Mouse (Mus musculus): Measurements from ENCODE around the gene Snx20. TPM values are rescaled to one million over a fixed set of nuclear protein-coding genes. Genes with fewer than 3 reads are reported as not detected.

Gene Snx20
- polyA plus RNA-seq, 1 experiment from 2014 or later: 2.7 TPM

- Histone ChIP-seq H3K9ac (ENCODE audit: low read length) (no peak overlapping the region), H3K4me3 (ENCODE audit: low read length) (no peak overlapping the region), H3K27ac (ENCODE audit: low read length) (no peak overlapping the region), H3K36me3 (ENCODE audit: control insufficient read depth, insufficient read depth, low read length) (no peaks in the 10 kb centered on the region), H3K4me1 (replicated peaks; ENCODE audit: control insufficient read depth, insufficient read depth, low read length) (peaks cover 7% of the 10 kb centered on the region), H3K4me2 (ENCODE audit: low read depth, low read length) (no peak overlapping the region), H3K27me3 (ENCODE audit: control insufficient read depth, insufficient read depth, low read depth, low read length) (no peaks in the 10 kb centered on the region), H3K9me3 (ENCODE audit: control insufficient read depth, low read length) (peaks cover 2% of the 10 kb centered on the region; the same call in 1 of the 2 replicates)
- 46% methylated on average over 5 of the region's 5 CpGs for WGBS
- ATAC-seq (ENCODE audit: low read depth): peak; percentile 73
Measured at GRCm38 (mm10) chr8:88598578-88598977, 37.4 kb downstream of the Snx20 start.

- Histone ChIP-seq H3K27ac (ENCODE audit: low read length) (no peak overlapping the region), H3K4me2 (ENCODE audit: low read depth, low read length) (no peak overlapping the region), H3K9me3 (ENCODE audit: control insufficient read depth, low read length) (no peaks in the 10 kb centered on the region), H3K4me1 (replicated peaks; ENCODE audit: control insufficient read depth, insufficient read depth, low read length) (peaks cover 6% of the 10 kb centered on the region), H3K36me3 (ENCODE audit: control insufficient read depth, insufficient read depth, low read length) (peaks cover 4% of the 10 kb centered on the region; the same call in 1 of the 2 replicates), H3K9ac (ENCODE audit: low read length) (no peak overlapping the region), H3K4me3 (ENCODE audit: low read length) (no peak overlapping the region), H3K27me3 (ENCODE audit: control insufficient read depth, insufficient read depth, low read depth, low read length) (no peaks in the 10 kb centered on the region)
- WGBS: 68% methylated on average over 12 of the region's 12 CpGs
- no peak for ATAC-seq (ENCODE audit: low read depth)
Measured at GRCm38 (mm10) chr8:88596042-88596441, 39.9 kb downstream of the Snx20 start.

GRCm38 (mm10) chr8:88593947-88594346 lies 42.0 kb downstream of the Snx20 start:
- WGBS: 88% methylated on average over 1 of the region's 1 CpGs
- Histone ChIP-seq H3K27ac (ENCODE audit: low read length) (no peak overlapping the region), H3K9me3 (ENCODE audit: control insufficient read depth, low read length) (no peaks in the 10 kb centered on the region), H3K4me2 (ENCODE audit: low read depth, low read length) (no peak overlapping the region), H3K4me3 (ENCODE audit: low read length) (no peak overlapping the region), H3K27me3 (ENCODE audit: control insufficient read depth, insufficient read depth, low read depth, low read length) (no peaks in the 10 kb centered on the region), H3K4me1 (replicated peaks; ENCODE audit: control insufficient read depth, insufficient read depth, low read length) (peaks cover 8% of the 10 kb centered on the region), H3K9ac (ENCODE audit: low read length) (no peak overlapping the region), H3K36me3 (ENCODE audit: control insufficient read depth, insufficient read depth, low read length) (peaks cover 4% of the 10 kb centered on the region; the same call in 1 of the 2 replicates)
- ATAC-seq (ENCODE audit: low read depth): no peak

- no peak overlapping the region for H3K9ac ChIP-seq (ENCODE audit: low read length)
- no peak overlapping the region for H3K4me3 ChIP-seq (ENCODE audit: low read length)
- no peaks in the 10 kb centered on the region for H3K9me3 ChIP-seq (ENCODE audit: control insufficient read depth, low read length)
- peaks cover 4% of the 10 kb centered on the region; the same call in 1 of the 2 replicates for H3K36me3 ChIP-seq (ENCODE audit: control insufficient read depth, insufficient read depth, low read length)
- no peak overlapping the region for H3K4me2 ChIP-seq (ENCODE audit: low read depth, low read length)
- H3K27ac ChIP-seq (ENCODE audit: low read length): no peak overlapping the region
- H3K27me3 ChIP-seq (ENCODE audit: control insufficient read depth, insufficient read depth, low read depth, low read length): no peaks in the 10 kb centered on the region
- peaks cover 3% of the 10 kb centered on the region; the same call in 1 of the 2 replicates for H3K4me1 ChIP-seq (replicated peaks; ENCODE audit: control insufficient read depth, insufficient read depth, low read length)
- ATAC-seq (ENCODE audit: low read depth): no peak
- 48% methylated on average over 6 of the region's 6 CpGs for WGBS
Measured at GRCm38 (mm10) chr8:88590226-88590625, 45.7 kb downstream of the Snx20 start.

- no peak for ATAC-seq (ENCODE audit: low read depth)
- Histone ChIP-seq H3K27ac (ENCODE audit: low read length) (no peak overlapping the region), H3K4me1 (replicated peaks; ENCODE audit: control insufficient read depth, insufficient read depth, low read length) (peaks cover 3% of the 10 kb centered on the region; the same call in 1 of the 2 replicates), H3K27me3 (ENCODE audit: control insufficient read depth, insufficient read depth, low read depth, low read length) (no peaks in the 10 kb centered on the region), H3K9ac (ENCODE audit: low read length) (no peak overlapping the region), H3K4me2 (ENCODE audit: low read depth, low read length) (no peak overlapping the region), H3K4me3 (ENCODE audit: low read length) (no peak overlapping the region), H3K36me3 (ENCODE audit: control insufficient read depth, insufficient read depth, low read length) (peaks cover 4% of the 10 kb centered on the region; the same call in 1 of the 2 replicates), H3K9me3 (ENCODE audit: control insufficient read depth, low read length) (no peaks in the 10 kb centered on the region)
- WGBS: 90% methylated on average over 8 of the region's 8 CpGs
Measured at GRCm38 (mm10) chr8:88588205-88588889, 47.6 kb downstream of the Snx20 start.

GRCm38 (mm10) chr8:88583863-88584262 lies 52.1 kb downstream of the Snx20 start:
- Histone ChIP-seq H3K27me3 (ENCODE audit: control insufficient read depth, insufficient read depth, low read depth, low read length) (no peaks in the 10 kb centered on the region), H3K9ac (ENCODE audit: low read length) (no peak overlapping the region), H3K4me2 (ENCODE audit: low read depth, low read length) (no peak overlapping the region), H3K4me1 (replicated peaks; ENCODE audit: control insufficient read depth, insufficient read depth, low read length) (peaks cover 20% of the 10 kb centered on the region), H3K36me3 (ENCODE audit: control insufficient read depth, insufficient read depth, low read length) (no peaks in the 10 kb centered on the region), H3K4me3 (ENCODE audit: low read length) (no peak overlapping the region), H3K9me3 (ENCODE audit: control insufficient read depth, low read length) (no peaks in the 10 kb centered on the region), H3K27ac (ENCODE audit: low read length) (no peak overlapping the region)
- no peak for ATAC-seq (ENCODE audit: low read depth)
- WGBS: 74% methylated on average over 3 of the region's 3 CpGs

- Histone ChIP-seq H3K9ac (ENCODE audit: low read length) (no peak overlapping the region), H3K4me3 (ENCODE audit: low read length) (no peak overlapping the region), H3K27me3 (ENCODE audit: control insufficient read depth, insufficient read depth, low read depth, low read length) (no peaks in the 10 kb centered on the region), H3K27ac (ENCODE audit: low read length) (no peak overlapping the region), H3K36me3 (ENCODE audit: control insufficient read depth, insufficient read depth, low read length) (no peaks in the 10 kb centered on the region), H3K4me2 (ENCODE audit: low read depth, low read length) (no peak overlapping the region), H3K9me3 (ENCODE audit: control insufficient read depth, low read length) (no peaks in the 10 kb centered on the region), H3K4me1 (replicated peaks; ENCODE audit: control insufficient read depth, insufficient read depth, low read length) (peaks cover 46% of the 10 kb centered on the region)
- WGBS: 39% methylated on average over 7 of the region's 7 CpGs
- no peak for ATAC-seq (ENCODE audit: low read depth)
Measured at GRCm38 (mm10) chr8:88580785-88581184, 55.1 kb downstream of the Snx20 start.

- no peak for ATAC-seq (ENCODE audit: low read depth)
- no peaks in the 10 kb centered on the region for H3K36me3 ChIP-seq (ENCODE audit: control insufficient read depth, insufficient read depth, low read length)
- H3K27ac ChIP-seq (ENCODE audit: low read length): peak overlapping the region; percentile 38
- H3K4me1 ChIP-seq (replicated peaks; ENCODE audit: control insufficient read depth, insufficient read depth, low read length): peaks cover 55% of the 10 kb centered on the region
- WGBS: 58% methylated on average over 18 of the region's 18 CpGs
- H3K9ac ChIP-seq (ENCODE audit: low read length): no peak overlapping the region
- H3K4me2 ChIP-seq (ENCODE audit: low read depth, low read length): no peak overlapping the region
- H3K4me3 ChIP-seq (ENCODE audit: low read length): no peak overlapping the region
- H3K27me3 ChIP-seq (ENCODE audit: control insufficient read depth, insufficient read depth, low read depth, low read length): no peaks in the 10 kb centered on the region
- H3K9me3 ChIP-seq (ENCODE audit: control insufficient read depth, low read length): no peaks in the 10 kb centered on the region
Measured at GRCm38 (mm10) chr8:88579668-88580330, 56.1 kb downstream of the Snx20 start.

- WGBS: 28% methylated on average over 7 of the region's 7 CpGs
- H3K4me1 ChIP-seq (replicated peaks; ENCODE audit: control insufficient read depth, insufficient read depth, low read length): peaks cover 60% of the 10 kb centered on the region
- no peak for ATAC-seq (ENCODE audit: low read depth)
Measured at GRCm38 (mm10) chr8:88579246-88579645, 56.7 kb downstream of the Snx20 start.

More at GRCm38 (mm10) chr8:88579246-88579645, 56.7 kb downstream of the Snx20 start:
- no peaks in the 10 kb centered on the region for H3K36me3 ChIP-seq (ENCODE audit: control insufficient read depth, insufficient read depth, low read length)
- H3K9me3 ChIP-seq (ENCODE audit: control insufficient read depth, low read length): no peaks in the 10 kb centered on the region
- no peaks in the 10 kb centered on the region for H3K27me3 ChIP-seq (ENCODE audit: control insufficient read depth, insufficient read depth, low read depth, low read length)
- no peak overlapping the region for H3K4me3 ChIP-seq (ENCODE audit: low read length)
- no peak overlapping the region for H3K4me2 ChIP-seq (ENCODE audit: low read depth, low read length)
- no peak overlapping the region for H3K9ac ChIP-seq (ENCODE audit: low read length)
- peak overlapping the region; percentile 38 for H3K27ac ChIP-seq (ENCODE audit: low read length)
